Mouse (Mus musculus) liver, postnatal 0 days (tissue): Measurements from ENCODE around the gene Fancl. TPM values are rescaled to one million over a fixed set of nuclear protein-coding genes. Genes with fewer than 3 reads are reported as not detected.

Experiments used
- ATAC-seq: fragments of 200-750 bp; cut with Nextera tagmentation; 2 replicates; pipeline ENCODE4 v1.8.0; 2017; ENCODE audit warnings: mild to moderate bottlenecking, moderate library complexity
- DNase-seq: peaks from one replicate; pipeline ENCODE4 v3.0.0-alpha.2; 2016
- H3K27ac ChIP-seq: fragments of 300-500 bp; sonication (generic); 2 replicates; pipeline ENCODE4 v1.5.1; 2014; ENCODE audit warnings: antibody characterized with exemption, moderate library complexity, mild to moderate bottlenecking, low read depth
- H3K27me3 ChIP-seq: fragments of 300-500 bp; sonication (generic); 2 replicates; pipeline ENCODE4 v1.6.1; 2014; ENCODE audit warnings: low read length, control low read depth, mixed read lengths; ENCODE audit not compliant: insufficient read depth
- H3K36me3 ChIP-seq: fragments of 300-500 bp; sonication (generic); replicated peaks from 2 replicates; pipeline ENCODE4 v1.6.1; 2014; ENCODE audit warnings: mild to moderate bottlenecking, control low read depth, low read length, moderate library complexity, mixed read lengths; ENCODE audit not compliant: insufficient read depth
- H3K4me1 ChIP-seq: fragments of 300-500 bp; sonication (generic); 2 replicates; pipeline ENCODE4 v1.6.1; 2014; ENCODE audit warnings: antibody characterized with exemption, mild to moderate bottlenecking, control low read depth; ENCODE audit not compliant: insufficient read depth
- H3K4me2 ChIP-seq: fragments of 300-500 bp; sonication (generic); 2 replicates; pipeline ENCODE4 v1.6.1; 2014; ENCODE audit warnings: low read depth, mild to moderate bottlenecking, low read length, moderate library complexity, mixed read lengths
- H3K4me3 ChIP-seq: fragments of 300-500 bp; sonication (generic); 2 replicates; pipeline ENCODE4 v1.5.1; 2014; ENCODE audit warnings: low read depth, low read length
- H3K9ac ChIP-seq: fragments of 300-500 bp; sonication (generic); replicated peaks from 2 replicates; pipeline ENCODE4 v1.6.1; 2014; ENCODE audit warnings: mild to moderate bottlenecking, moderate library complexity
- H3K9me3 ChIP-seq: fragments of 300-500 bp; sonication (generic); 2 replicates; pipeline ENCODE4 v1.6.1; 2016; ENCODE audit warnings: mild to moderate bottlenecking, control low read depth, low read length, mixed read lengths
- CTCF ChIP-seq: sonication (generic); IDR thresholded peaks from 2 replicates; pipeline ENCODE4 v1.5.1; 2016; ENCODE audit warnings: antibody characterized with exemption, low read depth
- EP300 ChIP-seq: IDR thresholded peaks from 2 replicates; pipeline ENCODE4 v1.6.1; 2016; ENCODE audit warnings: antibody characterized with exemption, low read depth, mild to moderate bottlenecking
- WGBS: fragments of 180-500 bp; shearing (Covaris S2); extraction: QIAGEN DNeasy Blood & Tissue Kit; methylation state at CpG from one replicate; pipeline ENCODE4 v1.1.7; 2014; ENCODE audit not compliant: insufficient replicate concordance; 5-methylcytosine and 5-hydroxymethylcytosine counted together
- polyA plus RNA-seq: library from polyadenylated mRNA; unstranded; fragments of >200 nt; fragmentation: Nextera tagmentation; extraction: Ambion mirVana; gene quantifications from 2 replicates; pipeline ENCODE4 v1.2.1, GENCODE M21; 2015

Fancl gene
- polyA plus RNA-seq, 1 experiment from 2014 or later: 13.1 TPM

DNA sequence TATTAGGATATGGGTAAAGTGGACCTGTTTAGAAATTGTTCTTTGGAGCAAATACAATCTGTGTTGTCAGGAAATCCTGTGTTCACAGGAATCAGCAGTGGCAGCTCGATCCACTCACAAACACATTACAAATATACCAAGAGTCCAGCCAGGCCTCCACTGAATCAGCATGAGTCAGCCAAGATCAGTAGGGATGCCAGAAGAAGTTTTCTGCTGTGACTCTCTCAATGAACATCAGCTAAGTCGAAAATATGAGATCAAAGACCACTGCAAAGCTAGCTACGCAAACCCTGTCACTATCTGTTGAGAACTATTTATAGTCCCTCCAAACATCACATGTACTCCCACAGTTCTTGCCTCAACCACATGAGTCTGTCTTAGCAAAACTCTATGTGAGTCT lies 133.1 kb downstream of the Fancl start:
- TF ChIP-seq EP300: no peak
- no peak for TF ChIP-seq CTCF
- no peak for DNase-seq
- H3K9ac ChIP-seq: no peak overlapping the region
- no peaks in the 10 kb centered on the region for H3K27me3 ChIP-seq
- no peaks in the 10 kb centered on the region for H3K4me1 ChIP-seq
- H3K36me3 ChIP-seq: no peaks in the 10 kb centered on the region
- 71% methylated on average over 3 of the region's 3 CpGs for WGBS
- H3K4me3 ChIP-seq: no peak overlapping the region
- no peaks in the 10 kb centered on the region for H3K9me3 ChIP-seq
- ATAC-seq: no peak
- H3K27ac ChIP-seq: no peak overlapping the region
- no peak overlapping the region for H3K4me2 ChIP-seq

Other genes starting within 250 kb of the Fancl start
- 0.40 and 0.68 TPM in 2 replicates for gene 5730522E02Rik, start 175.4 kb upstream of the Fancl start, polyA plus RNA-seq
- gene Gm6899, start 207.1 kb downstream of the Fancl start, polyA plus RNA-seq: not detected in 2 replicates
- gene Vrk2, start 207.9 kb downstream of the Fancl start, polyA plus RNA-seq: 13.1 and 13.6 TPM in 2 replicates